Mouse (Mus musculus): ENCODE data around the gene Gcn1l1. TPM values are rescaled to one million over a fixed set of nuclear protein-coding genes. Genes with fewer than 3 reads are reported as not detected.

Gcn1l1 gene
- total and polyA plus RNA-seq, 3 experiments, result 48.6 to 51.1 (median 49.4) TPM

GRCm38 (mm10) chr5:115653776-115654175, 88.7 kb downstream of the Gcn1l1 start:
- no peak for DNase-seq

- DNase-seq, result no peak
Measured at GRCm38 (mm10) chr5:115656677-115657076, 91.6 kb downstream of the Gcn1l1 start.

- no peak for DNase-seq
Measured at GRCm38 (mm10) chr5:115657234-115657633, 92.2 kb downstream of the Gcn1l1 start.

- no peak for DNase-seq
Measured at GRCm38 (mm10) chr5:115658352-115658751, 93.3 kb downstream of the Gcn1l1 start.

- no peak for DNase-seq
Measured at GRCm38 (mm10) chr5:115662658-115663057, 97.6 kb downstream of the Gcn1l1 start.

- DNase-seq, result no peak
Measured at GRCm38 (mm10) chr5:115666366-115667065, 101.5 kb downstream of the Gcn1l1 start.

- no peak for DNase-seq
Measured at GRCm38 (mm10) chr5:115667210-115667609, 102.2 kb downstream of the Gcn1l1 start.

GRCm38 (mm10) chr5:115667894-115668293, 102.8 kb downstream of the Gcn1l1 start:
- DNase-seq, result no peak

- DNase-seq, result no peak
Measured at GRCm38 (mm10) chr5:115668986-115669385, 103.9 kb downstream of the Gcn1l1 start.

- no peak for DNase-seq
Measured at GRCm38 (mm10) chr5:115669974-115670373, 104.9 kb downstream of the Gcn1l1 start.

- DNase-seq, result no peak
Measured at GRCm38 (mm10) chr5:115670406-115670805, 105.4 kb downstream of the Gcn1l1 start.

GRCm38 (mm10) chr5:115671846-115672245, 106.8 kb downstream of the Gcn1l1 start:
- DNase-seq, result no peak

Small RNAs within 50 kb of the gene (microRNA-seq; reads per million reads assigned to microRNA genes)
- gene Mir7029, result 0 to 0.44 reads per million in 2 experiments
- gene Mir7030, result 0 to 0.22 reads per million in 2 experiments

Other genes with a start within 250 kb of the Gcn1l1 start
- gene Srsf9, start 238.1 kb upstream of the Gcn1l1 start, total RNA-seq (2021), result 10 to 100 TPM; 45.8 to 70.1 TPM
- gene Srsf9, start 238.1 kb upstream of the Gcn1l1 start, polyA plus RNA-seq (2012; rRNA removed), result 29.1 and 40.4 TPM in 2 replicates
- 10 to 100 TPM; 21.1 to 24.0 TPM for gene Gatc, start 224.1 kb upstream of the Gcn1l1 start, total RNA-seq (2021)
- 12.2 and 15.4 TPM in 2 replicates for gene Gatc, start 224.1 kb upstream of the Gcn1l1 start, polyA plus RNA-seq (2012; rRNA removed)
- 10 to 100 TPM; 35.1 to 40.0 TPM for gene Triap1, start 224.0 kb upstream of the Gcn1l1 start, total RNA-seq (2021)
- 7.9 and 8.6 TPM in 2 replicates for gene Triap1, start 224.0 kb upstream of the Gcn1l1 start, polyA plus RNA-seq (2012; rRNA removed)
- 1,000 to 10,000 TPM; 1,468 to 1,603 TPM for gene Cox6a1, start 216.3 kb upstream of the Gcn1l1 start, total RNA-seq (2021)
- 4,255 and 4,504 TPM in 2 replicates for gene Cox6a1, start 216.3 kb upstream of the Gcn1l1 start, polyA plus RNA-seq (2012; rRNA removed)
- gene Msi1, start 135.7 kb upstream of the Gcn1l1 start, total RNA-seq (2021), result 10 to 100 TPM; 16.3 to 19.1 TPM
- gene Msi1, start 135.7 kb upstream of the Gcn1l1 start, polyA plus RNA-seq (2012; rRNA removed), result 24.0 and 29.5 TPM in 2 replicates
- not detected for gene Pla2g1b, start 99.0 kb upstream of the Gcn1l1 start, total RNA-seq (2021)
- gene Pla2g1b, start 99.0 kb upstream of the Gcn1l1 start, polyA plus RNA-seq (2012; rRNA removed), result 7.6 TPM in 1 of 2 replicates, not detected in the other
- 10 to 100 TPM; 15.1 to 28.0 TPM for gene Sirt4, start 80.5 kb upstream of the Gcn1l1 start, total RNA-seq (2021)
- gene Sirt4, start 80.5 kb upstream of the Gcn1l1 start, polyA plus RNA-seq (2012; rRNA removed), result 47.4 and 61.7 TPM in 2 replicates
- 10 to 100 TPM; 39.4 to 47.2 TPM for gene Pxn, start 58.6 kb upstream of the Gcn1l1 start, total RNA-seq (2021)
- 66.9 and 67.5 TPM in 2 replicates for gene Pxn, start 58.6 kb upstream of the Gcn1l1 start, polyA plus RNA-seq (2012; rRNA removed)
- gene Rplp0, start 5.8 kb upstream of the Gcn1l1 start, total RNA-seq (2021), result 100 to 1,000 TPM; 758 to 884 TPM
- gene Rplp0, start 5.8 kb upstream of the Gcn1l1 start, polyA plus RNA-seq (2012; rRNA removed), result 1,163 and 1,198 TPM in 2 replicates
- gene Rab35, start 66.7 kb downstream of the Gcn1l1 start, total RNA-seq (2021), result 10 to 100 TPM; 64.2 to 66.2 TPM
- gene Rab35, start 66.7 kb downstream of the Gcn1l1 start, polyA plus RNA-seq (2012; rRNA removed), result 65.8 and 73.8 TPM in 2 replicates
- gene Bicdl1, start 166.4 kb downstream of the Gcn1l1 start, total RNA-seq (2021), result 10 to 100 TPM in 1 of 2 experiments, 1 to 10 TPM in 1; 5.4 to 13.2 TPM
- gene Bicdl1, start 166.4 kb downstream of the Gcn1l1 start, polyA plus RNA-seq (2012; rRNA removed), result 23.7 and 25.3 TPM in 2 replicates